Mouse (Mus musculus): ENCODE data around the gene A130010J15Rik. TPM values are rescaled to one million over a fixed set of nuclear protein-coding genes. Genes with fewer than 3 reads are reported as not detected.

The A130010J15Rik gene
- polyA plus RNA-seq, 1 experiment from 2014 or later: 11.9 TPM

- H3K4me1 ChIP-seq (ENCODE audit: control insufficient read depth, insufficient read depth, low read length): no peaks in the 10 kb centered on the region
- H3K9me3 ChIP-seq (replicated peaks; ENCODE audit: control insufficient read depth, low read length): no peaks in the 10 kb centered on the region
- H3K27me3 ChIP-seq (ENCODE audit: control insufficient read depth, insufficient read depth, low read length): no peaks in the 10 kb centered on the region
- H3K36me3 ChIP-seq (ENCODE audit: control insufficient read depth, insufficient read depth, low read length): no peaks in the 10 kb centered on the region
- WGBS (ENCODE audit: insufficient replicate concordance): 75% methylated on average over 3 of the region's 3 CpGs
- no peak overlapping the region for H3K4me2 ChIP-seq
- no peak overlapping the region for H3K9ac ChIP-seq (ENCODE audit: low read depth, low read length)
- no peak for ATAC-seq (replicated peaks; ENCODE audit: insufficient number of reproducible peaks, low FRiP score, low TSS enrichment)
- no peak overlapping the region for H3K4me3 ChIP-seq (ENCODE audit: low read depth, low read length)
- H3K27ac ChIP-seq (ENCODE audit: low read depth, low read length): no peak overlapping the region
Measured at GRCm38 (mm10) chr1:193216000-193216399, 48.2 kb downstream of the A130010J15Rik start.

DNA sequence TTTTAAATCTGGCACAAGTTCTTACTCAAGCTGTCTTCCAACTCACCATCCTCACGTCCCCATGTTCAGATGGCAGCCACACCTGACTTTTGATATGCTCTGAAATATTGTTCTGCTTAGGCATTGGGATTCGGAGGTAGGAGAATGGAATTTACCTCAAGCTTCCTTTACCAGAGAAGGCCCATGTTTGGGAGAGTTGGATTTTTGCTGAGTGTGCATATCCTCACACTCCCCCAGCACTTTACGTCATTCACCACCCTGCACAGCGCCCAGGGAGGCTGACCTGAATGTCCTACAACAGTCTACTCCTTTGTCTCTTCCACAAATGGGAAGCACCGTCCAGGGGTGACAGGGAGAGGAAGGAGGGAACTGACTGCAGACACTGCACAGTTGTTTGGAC, 52.6 kb downstream of the A130010J15Rik start:
- no peaks in the 10 kb centered on the region for H3K9me3 ChIP-seq (replicated peaks; ENCODE audit: control insufficient read depth, low read length)
- no peak overlapping the region for H3K4me3 ChIP-seq (ENCODE audit: low read depth, low read length)
- WGBS (ENCODE audit: insufficient replicate concordance): 62% methylated on average over 5 of the region's 5 CpGs
- no peak overlapping the region for H3K27ac ChIP-seq (ENCODE audit: low read depth, low read length)
- H3K36me3 ChIP-seq (ENCODE audit: control insufficient read depth, insufficient read depth, low read length): no peaks in the 10 kb centered on the region
- no peaks in the 10 kb centered on the region for H3K27me3 ChIP-seq (ENCODE audit: control insufficient read depth, insufficient read depth, low read length)
- no peaks in the 10 kb centered on the region for H3K4me1 ChIP-seq (ENCODE audit: control insufficient read depth, insufficient read depth, low read length)
- no peak overlapping the region for H3K9ac ChIP-seq (ENCODE audit: low read depth, low read length)
- no peak overlapping the region for H3K4me2 ChIP-seq
- no peak for ATAC-seq (replicated peaks; ENCODE audit: insufficient number of reproducible peaks, low FRiP score, low TSS enrichment)

DNA sequence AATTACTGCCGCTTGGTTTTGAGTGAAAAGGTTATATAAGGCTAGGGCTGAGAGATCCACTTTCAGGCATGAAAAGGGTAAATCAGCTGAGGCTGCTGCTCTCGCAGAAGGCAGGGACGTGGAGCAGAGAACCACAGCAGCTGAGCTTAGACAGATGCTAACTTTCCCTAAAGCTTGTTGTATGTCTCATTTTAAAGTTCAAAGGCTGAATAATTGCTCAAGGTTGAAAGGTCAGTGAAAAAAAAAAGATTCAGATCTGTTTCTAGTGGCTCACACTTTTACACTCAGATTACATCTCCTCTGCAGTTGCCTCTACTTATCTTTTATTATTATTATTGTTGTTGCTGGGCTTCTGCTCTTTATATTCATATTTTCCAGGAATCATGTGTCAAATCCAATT, 57.7 kb downstream of the A130010J15Rik start:
- H3K9ac ChIP-seq (ENCODE audit: low read depth, low read length): no peak overlapping the region
- H3K36me3 ChIP-seq (ENCODE audit: control insufficient read depth, insufficient read depth, low read length): no peaks in the 10 kb centered on the region
- no peaks in the 10 kb centered on the region for H3K4me1 ChIP-seq (ENCODE audit: control insufficient read depth, insufficient read depth, low read length)
- no peak overlapping the region for H3K4me2 ChIP-seq
- no peaks in the 10 kb centered on the region for H3K9me3 ChIP-seq (replicated peaks; ENCODE audit: control insufficient read depth, low read length)
- 66% methylated on average over 3 of the region's 3 CpGs for WGBS (ENCODE audit: insufficient replicate concordance)
- H3K27me3 ChIP-seq (ENCODE audit: control insufficient read depth, insufficient read depth, low read length): no peaks in the 10 kb centered on the region
- ATAC-seq (replicated peaks; ENCODE audit: insufficient number of reproducible peaks, low FRiP score, low TSS enrichment): no peak
- H3K27ac ChIP-seq (ENCODE audit: low read depth, low read length): no peak overlapping the region
- H3K4me3 ChIP-seq (ENCODE audit: low read depth, low read length): no peak overlapping the region

DNA sequence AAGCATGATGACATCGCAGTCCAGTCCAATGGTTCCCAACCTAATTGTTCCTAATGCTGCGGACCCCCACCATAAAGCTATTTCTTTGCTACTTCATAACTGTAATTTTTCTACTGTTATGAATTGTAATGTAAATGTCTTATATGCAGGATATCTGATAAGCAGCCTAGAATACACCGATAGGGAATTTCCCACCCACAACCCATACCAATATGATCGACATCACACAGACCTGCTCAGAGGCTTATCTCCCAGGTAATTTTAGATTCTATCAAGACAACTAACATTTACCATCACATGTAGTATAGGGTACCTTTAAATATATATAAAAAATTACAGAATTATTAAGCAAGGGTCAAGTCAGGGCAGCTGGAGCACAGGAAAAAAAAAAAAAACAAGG, 58.3 kb downstream of the A130010J15Rik start:
- Histone ChIP-seq H3K36me3 (ENCODE audit: control insufficient read depth, insufficient read depth, low read length) (no peaks in the 10 kb centered on the region), H3K9ac (ENCODE audit: low read depth, low read length) (no peak overlapping the region), H3K27ac (ENCODE audit: low read depth, low read length) (no peak overlapping the region), H3K9me3 (replicated peaks; ENCODE audit: control insufficient read depth, low read length) (no peaks in the 10 kb centered on the region), H3K4me3 (ENCODE audit: low read depth, low read length) (no peak overlapping the region), H3K27me3 (ENCODE audit: control insufficient read depth, insufficient read depth, low read length) (no peaks in the 10 kb centered on the region), H3K4me2 (no peak overlapping the region), H3K4me1 (ENCODE audit: control insufficient read depth, insufficient read depth, low read length) (no peaks in the 10 kb centered on the region)
- ATAC-seq (replicated peaks; ENCODE audit: insufficient number of reproducible peaks, low FRiP score, low TSS enrichment): no peak
- 83% methylated on average over 4 of the region's 4 CpGs for whole genome bisulfite sequencing (ENCODE audit: insufficient replicate concordance)

DNA sequence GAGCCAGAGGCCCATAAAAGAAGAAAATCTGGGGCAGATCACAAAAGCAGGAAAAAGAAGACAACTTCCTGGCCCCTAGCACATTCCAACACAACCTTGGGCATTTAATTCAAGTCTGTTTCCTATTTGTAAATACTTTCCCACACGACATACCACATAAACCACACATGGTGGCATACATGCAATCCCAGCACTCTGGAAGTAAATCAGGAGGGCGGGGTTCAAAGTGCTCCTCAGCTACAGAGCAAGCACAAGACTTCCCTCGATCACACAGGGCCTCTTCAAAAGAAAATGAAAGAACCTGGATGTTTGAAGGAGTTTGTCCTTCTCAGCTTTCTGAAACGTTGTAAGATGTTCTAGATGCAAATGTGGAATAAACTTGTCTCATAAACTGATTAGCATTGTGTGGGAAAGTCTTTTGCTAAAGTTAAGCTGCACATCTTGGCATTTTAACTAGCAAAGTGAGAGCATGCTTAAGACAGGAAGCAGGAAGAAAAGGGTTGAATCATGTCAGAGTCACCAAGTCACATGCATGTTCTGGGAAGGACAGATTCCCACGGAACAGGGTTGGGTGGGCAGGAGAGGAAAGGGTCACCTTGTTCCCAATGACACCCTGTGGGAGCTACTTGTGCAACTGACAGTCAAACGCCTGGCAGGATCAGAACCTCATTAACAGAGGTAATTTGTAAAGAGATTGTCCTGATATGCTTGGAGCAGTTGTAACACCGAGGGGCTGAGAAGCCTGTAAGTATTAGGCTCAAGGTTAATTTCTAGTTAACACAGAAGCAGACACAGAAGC, 59.1 kb downstream of the A130010J15Rik start:
- Histone ChIP-seq H3K4me2 (no peak overlapping the region), H3K4me1 (ENCODE audit: control insufficient read depth, insufficient read depth, low read length) (no peaks in the 10 kb centered on the region), H3K9me3 (replicated peaks; ENCODE audit: control insufficient read depth, low read length) (no peaks in the 10 kb centered on the region), H3K27me3 (ENCODE audit: control insufficient read depth, insufficient read depth, low read length) (no peaks in the 10 kb centered on the region), H3K27ac (ENCODE audit: low read depth, low read length) (no peak overlapping the region), H3K9ac (ENCODE audit: low read depth, low read length) (no peak overlapping the region), H3K4me3 (ENCODE audit: low read depth, low read length) (no peak overlapping the region), H3K36me3 (ENCODE audit: control insufficient read depth, insufficient read depth, low read length) (no peaks in the 10 kb centered on the region)
- 42% methylated on average over 7 of the region's 7 CpGs for WGBS (ENCODE audit: insufficient replicate concordance)
- no peak for ATAC-seq (replicated peaks; ENCODE audit: insufficient number of reproducible peaks, low FRiP score, low TSS enrichment)

Other genes with a start within 250 kb of the A130010J15Rik start
- 2.3 and 2.4 TPM in 2 replicates for gene Syt14, start 132.3 kb upstream of the A130010J15Rik start, polyA plus RNA-seq (2014; fragmentation: Nextera tagmentation; extraction: Ambion mirVana)
- 5.6 and 6.9 TPM in 2 replicates for gene Diexf, start 37.8 kb upstream of the A130010J15Rik start, polyA plus RNA-seq (2014; fragmentation: Nextera tagmentation; extraction: Ambion mirVana)
- gene Irf6, start 14.9 kb upstream of the A130010J15Rik start, polyA plus RNA-seq (2014; fragmentation: Nextera tagmentation; extraction: Ambion mirVana): 3.2 and 3.6 TPM in 2 replicates
- 2.0 and 2.1 TPM in 2 replicates for gene Traf3ip3, start 33.7 kb downstream of the A130010J15Rik start, polyA plus RNA-seq (2014; fragmentation: Nextera tagmentation; extraction: Ambion mirVana)
- 0.64 and 1.2 TPM in 2 replicates for gene Lamb3, start 39.7 kb downstream of the A130010J15Rik start, polyA plus RNA-seq (2014; fragmentation: Nextera tagmentation; extraction: Ambion mirVana)
- 1.6 and 2.2 TPM in 2 replicates for gene Hsd11b1, start 96.0 kb downstream of the A130010J15Rik start, polyA plus RNA-seq (2014; fragmentation: Nextera tagmentation; extraction: Ambion mirVana)
- gene G0s2, start 105.2 kb downstream of the A130010J15Rik start, polyA plus RNA-seq (2014; fragmentation: Nextera tagmentation; extraction: Ambion mirVana): 38.5 and 45.3 TPM in 2 replicates
- gene Camk1g, start 202.3 kb downstream of the A130010J15Rik start, polyA plus RNA-seq (2014; fragmentation: Nextera tagmentation; extraction: Ambion mirVana): 7.2 and 8.1 TPM in 2 replicates